Mouse (Mus musculus) heart, embryonic 14.5 days (tissue): ENCODE data around the gene Syt1. TPM values are rescaled to one million over a fixed set of nuclear protein-coding genes. Genes with fewer than 3 reads are reported as not detected.

Experiments used
- ATAC-seq: fragments of 200-750 bp; cut with Nextera tagmentation; 2 replicates; pipeline ENCODE4 v1.8.0; 2017; ENCODE audit warnings: low read depth, moderate TSS enrichment; ENCODE audit not compliant: insufficient number of reproducible peaks, insufficient read depth, low FRiP score
- H3K27ac ChIP-seq, 2 experiments: fragments of 200-500 bp in 1 of 2; fragments of 300-500 bp in 1 of 2; sonication (generic) in 1 of 2; replicated peaks in 1 of 2; 2 replicates each; pipeline ENCODE4 v1.5.1; 2012 to 2014; ENCODE audit warnings: low read depth in 2 of 2, low read length in 2 of 2, control low read depth in 1 of 2, mild to moderate bottlenecking in 1 of 2, mixed read lengths in 1 of 2; ENCODE audit not compliant: control insufficient read depth in 1 of 2, insufficient read depth in 1 of 2
- H3K27me3 ChIP-seq: fragments of 300-500 bp; sonication (generic); 2 replicates; pipeline ENCODE4 v1.6.1; 2014; ENCODE audit warnings: mild to moderate bottlenecking, low read length, control low read depth; ENCODE audit not compliant: control insufficient read depth, insufficient read depth
- H3K36me3 ChIP-seq: fragments of 300-500 bp; sonication (generic); 2 replicates; pipeline ENCODE4 v1.6.1; 2014; ENCODE audit warnings: mild to moderate bottlenecking, control low read depth, low read length, mixed read lengths; ENCODE audit not compliant: control insufficient read depth, insufficient read depth
- H3K4me1 ChIP-seq, 2 experiments: fragments of 200-500 bp in 1 of 2; fragments of 300-500 bp in 1 of 2; sonication (generic) in 1 of 2; 2 replicates each; pipeline ENCODE4 v1.6.1; 2012 to 2014; ENCODE audit warnings: low read length in 2 of 2, control low read depth in 1 of 2, mixed read lengths in 1 of 2; ENCODE audit not compliant: control insufficient read depth in 2 of 2, insufficient read depth in 2 of 2
- H3K4me2 ChIP-seq: fragments of 300-500 bp; sonication (generic); 2 replicates; pipeline ENCODE4 v1.6.1; 2014; ENCODE audit warnings: mild to moderate bottlenecking, low read length
- H3K4me3 ChIP-seq, 2 experiments: fragments of 200-500 bp in 1 of 2; fragments of 300-500 bp in 1 of 2; sonication (generic) in 1 of 2; 2 replicates each; pipeline ENCODE4 v1.5.1; 2012 to 2014; ENCODE audit warnings: low read length in 2 of 2, mild to moderate bottlenecking in 2 of 2, control low read depth in 1 of 2, low read depth in 1 of 2, moderate library complexity in 1 of 2; ENCODE audit not compliant: control insufficient read depth in 1 of 2, insufficient read depth in 1 of 2
- H3K9ac ChIP-seq: fragments of 300-500 bp; sonication (generic); 2 replicates; pipeline ENCODE4 v1.6.1; 2014; ENCODE audit warnings: mild to moderate bottlenecking, low read length
- H3K9me3 ChIP-seq: fragments of 300-500 bp; sonication (generic); 2 replicates; pipeline ENCODE4 v1.6.1; 2016; ENCODE audit warnings: low read length, control low read depth; ENCODE audit not compliant: control insufficient read depth
- WGBS: fragments of 180-500 bp; shearing (Covaris S2); extraction: QIAGEN DNeasy Blood & Tissue Kit; methylation state at CpG from one replicate; pipeline ENCODE4 v1.1.7; 2014; 5-methylcytosine and 5-hydroxymethylcytosine counted together
- polyA plus RNA-seq: library from polyadenylated mRNA; unstranded; fragments of >200 nt; fragmentation: Nextera tagmentation; extraction: Ambion mirVana; gene quantifications from 2 replicates; pipeline ENCODE4 v1.2.1, GENCODE M21; 2014

Syt1 gene
- polyA plus RNA-seq, 1 experiment from 2014 or later = 1.2 TPM

GRCm38 (mm10) chr10:108579396-108579795 lies 431.4 kb downstream of the Syt1 start:
- no peaks in the 10 kb centered on the region for H3K27me3 ChIP-seq
- no peak overlapping the region for H3K27ac ChIP-seq
- 54% methylated on average over 4 of the region's 4 CpGs for WGBS
- no peaks in the 10 kb centered on the region for H3K9me3 ChIP-seq
- no peak overlapping the region for H3K4me2 ChIP-seq
- no peak for ATAC-seq
- no peak overlapping the region for H3K9ac ChIP-seq
- H3K4me3 ChIP-seq = no peak overlapping the region
- H3K4me1 ChIP-seq = no peaks in the 10 kb centered on the region
- H3K36me3 ChIP-seq = no peaks in the 10 kb centered on the region

DNA sequence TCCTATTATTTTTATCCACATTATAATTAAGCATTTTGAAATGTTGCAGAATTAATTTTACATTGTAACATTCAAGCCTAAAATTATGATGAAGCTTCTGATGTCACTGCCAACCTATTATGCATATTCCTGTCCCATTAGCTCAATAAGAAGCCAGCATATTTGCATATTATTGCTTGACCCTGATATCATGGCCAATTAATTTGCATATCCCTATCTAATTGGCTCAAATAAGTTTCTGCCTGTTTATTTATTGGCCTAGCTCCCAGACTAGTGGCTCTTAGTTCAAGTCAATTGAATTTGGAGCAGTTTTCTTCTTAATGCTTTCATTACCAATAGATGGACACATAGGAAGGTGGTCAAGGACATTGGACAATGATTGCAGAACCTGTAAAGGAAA lies 433.2 kb downstream of the Syt1 start:
- H3K4me2 ChIP-seq = no peak overlapping the region
- no peak overlapping the region for H3K4me3 ChIP-seq
- H3K36me3 ChIP-seq = no peaks in the 10 kb centered on the region
- no peaks in the 10 kb centered on the region for H3K4me1 ChIP-seq
- no peak overlapping the region for H3K9ac ChIP-seq
- H3K27ac ChIP-seq = no peak overlapping the region
- no peaks in the 10 kb centered on the region for H3K27me3 ChIP-seq
- ATAC-seq = no peak
- H3K9me3 ChIP-seq = no peaks in the 10 kb centered on the region

DNA sequence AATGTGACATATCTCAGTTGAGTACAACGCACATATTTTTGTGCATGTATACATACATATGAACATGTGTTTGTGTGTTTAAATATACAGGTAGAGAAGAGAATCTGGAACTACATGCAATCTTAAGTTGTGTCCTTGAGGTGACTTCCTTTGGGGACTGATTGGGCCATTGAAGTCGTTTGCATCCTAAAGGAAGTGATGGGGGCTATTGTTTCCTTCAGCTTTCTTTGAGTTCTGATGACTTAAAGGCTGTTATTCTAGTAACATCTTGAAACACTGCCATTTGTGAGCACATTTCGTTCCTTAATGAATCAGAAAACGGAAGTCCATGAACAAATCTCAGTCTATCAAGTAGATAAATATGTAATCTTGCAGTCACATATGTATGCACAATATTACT lies 438.0 kb downstream of the Syt1 start:
- WGBS = 78% methylated on average over 4 of the region's 4 CpGs
- H3K4me3 ChIP-seq = no peak overlapping the region
- H3K4me2 ChIP-seq = no peak overlapping the region
- no peak overlapping the region for H3K9ac ChIP-seq
- ATAC-seq = no peak
- H3K36me3 ChIP-seq = no peaks in the 10 kb centered on the region
- H3K4me1 ChIP-seq = peaks cover 7 to 13% of the 10 kb centered on the region in 2 experiments
- H3K9me3 ChIP-seq = no peaks in the 10 kb centered on the region
- H3K27me3 ChIP-seq = no peaks in the 10 kb centered on the region
- no peak overlapping the region for H3K27ac ChIP-seq

- ATAC-seq = no peak
- Histone ChIP-seq H3K27me3 (no peaks in the 10 kb centered on the region), H3K9me3 (no peaks in the 10 kb centered on the region), H3K4me2 (no peak overlapping the region), H3K27ac (no peak overlapping the region), H3K9ac (no peak overlapping the region), H3K4me3 (no peak overlapping the region), H3K36me3 (no peaks in the 10 kb centered on the region), H3K4me1 (peaks cover 7 to 18% of the 10 kb centered on the region in 2 experiments)
- 87% methylated on average over 5 of the region's 5 CpGs for WGBS
These were observed 439.7 kb downstream of the Syt1 start for GRCm38 (mm10) chr10:108571104-108571503.

DNA sequence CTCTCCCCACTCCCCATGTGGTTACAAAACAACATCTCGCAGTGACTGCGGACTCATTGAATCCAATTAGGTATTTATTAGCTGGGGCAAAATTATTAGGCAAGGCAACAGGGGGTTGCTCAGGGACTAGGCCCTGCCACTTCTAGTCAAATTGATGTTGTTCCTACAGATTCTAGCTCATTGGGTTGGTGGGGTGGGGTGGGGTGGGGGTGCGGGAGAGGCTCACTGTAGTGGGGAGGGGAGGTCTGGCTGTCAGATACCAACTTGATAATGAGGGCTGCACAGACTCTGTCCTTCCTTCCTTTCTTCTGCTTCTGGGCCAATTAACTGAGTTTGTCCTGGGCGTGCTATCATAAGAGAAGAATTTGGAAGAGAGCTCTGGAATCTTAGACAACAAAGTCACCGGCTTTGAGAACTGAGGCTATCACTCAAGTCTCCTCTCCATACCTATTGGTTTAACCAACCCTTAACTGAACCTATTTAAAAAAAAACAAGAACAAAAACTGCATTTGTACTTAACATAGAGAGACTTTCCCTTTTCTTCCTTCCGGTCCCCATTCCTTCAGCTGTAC lies 441.1 kb downstream of the Syt1 start:
- Histone ChIP-seq H3K9me3 (no peaks in the 10 kb centered on the region), H3K4me3 (no peak overlapping the region), H3K9ac (no peak overlapping the region), H3K4me1 (peaks cover 7 to 18% of the 10 kb centered on the region in 2 experiments), H3K27ac (no peak overlapping the region), H3K27me3 (no peaks in the 10 kb centered on the region), H3K36me3 (no peaks in the 10 kb centered on the region), H3K4me2 (no peak overlapping the region)
- 67% methylated on average over 6 of the region's 6 CpGs for WGBS
- ATAC-seq = no peak

DNA sequence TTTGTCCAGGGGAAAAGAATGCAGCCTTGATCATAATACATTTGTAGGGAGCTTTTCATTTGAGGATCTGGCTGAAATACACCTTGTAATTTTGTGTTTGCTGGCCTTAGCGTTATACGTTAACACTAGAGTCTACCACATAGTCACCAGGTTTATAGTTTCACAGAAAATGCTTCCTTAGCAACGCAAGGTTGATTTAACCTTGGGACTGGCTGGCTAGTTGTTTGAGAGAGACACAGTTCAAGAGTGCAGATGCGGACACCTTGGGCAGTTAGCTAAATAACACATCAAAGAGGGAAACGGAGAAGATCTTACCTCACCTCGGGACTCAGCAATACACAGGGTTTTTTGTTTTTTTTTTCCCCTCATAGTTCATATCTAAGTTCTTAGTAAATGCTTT lies 441.9 kb downstream of the Syt1 start:
- no peak for ATAC-seq
- Histone ChIP-seq H3K4me3 (no peak overlapping the region), H3K9me3 (no peaks in the 10 kb centered on the region), H3K36me3 (no peaks in the 10 kb centered on the region), H3K4me2 (no peak overlapping the region), H3K27ac (0 out of 4 replicates have a peak overlapping the region, but pooled peaks of 1 of the 2 experiments have one; percentile 6), H3K27me3 (no peaks in the 10 kb centered on the region), H3K4me1 (peaks cover 7 to 18% of the 10 kb centered on the region in 2 experiments), H3K9ac (no peak overlapping the region)
- WGBS = 63% methylated on average over 6 of the region's 6 CpGs

GRCm38 (mm10) chr10:108568136-108568535 lies 442.6 kb downstream of the Syt1 start:
- Histone ChIP-seq H3K4me3 (no peak overlapping the region), H3K36me3 (no peaks in the 10 kb centered on the region), H3K4me1 (peaks cover 7 to 18% of the 10 kb centered on the region in 2 experiments), H3K9ac (0 out of 2 replicates have a peak overlapping the region, but pooled peaks have one; percentile 16), H3K27me3 (no peaks in the 10 kb centered on the region), H3K4me2 (peak overlapping the region; percentile 42), H3K27ac (peak overlapping the region; percentile 44 to 46), H3K9me3 (no peaks in the 10 kb centered on the region)
- ATAC-seq = no peak
- 6% methylated on average over 8 of the region's 8 CpGs for WGBS

- no peak overlapping the region for H3K27ac ChIP-seq
- no peaks in the 10 kb centered on the region for H3K36me3 ChIP-seq
- H3K27me3 ChIP-seq = no peaks in the 10 kb centered on the region
- peaks cover 7 to 18% of the 10 kb centered on the region in 2 experiments for H3K4me1 ChIP-seq
- no peak overlapping the region for H3K4me3 ChIP-seq
- 92% methylated on average over 6 of the region's 6 CpGs for WGBS
- no peak overlapping the region for H3K4me2 ChIP-seq
- H3K9ac ChIP-seq = no peak overlapping the region
- no peaks in the 10 kb centered on the region for H3K9me3 ChIP-seq
- ATAC-seq = no peak
These were observed 443.3 kb downstream of the Syt1 start for GRCm38 (mm10) chr10:108567456-108567855.
